ENCODE assay signal across 11 mouse cellular contexts in the genomic region with DNA sequence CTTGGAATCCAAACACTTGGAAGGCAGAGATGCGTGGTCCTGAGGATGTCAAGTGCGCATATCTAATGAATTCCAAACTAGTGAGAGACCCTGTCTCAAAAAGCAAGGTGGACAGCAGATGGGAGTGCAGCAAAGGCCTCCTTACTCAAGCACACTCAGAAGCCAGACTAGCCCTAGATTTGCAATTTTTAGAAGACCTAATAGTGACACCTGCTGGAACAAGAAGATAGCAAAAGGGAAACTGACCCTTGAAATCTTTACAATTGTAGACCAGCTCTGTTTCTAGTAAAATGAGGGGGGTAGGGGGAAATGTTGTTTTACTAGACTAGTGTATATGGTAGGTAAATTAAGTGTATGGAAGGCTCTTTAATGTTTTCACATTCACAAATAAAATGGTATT. TPM values are rescaled to one million over a fixed set of nuclear protein-coding genes. Genes with fewer than 3 reads are reported as not detected.
DNase-seq lines count a peak whose midpoint lies in the region; ATAC-seq lines count a peak whose summit lies in the region.
"Had no signal": no experiment of that assay in that cellular context is flagged by ENCODE, and none has a peak within 500 bp of the region (broad histone marks: within the 10 kb centered on the region; RNA-seq: fewer than 3 reads in every experiment).

No protein-coding gene starts in this region.

- no peak overlapping the region for H3K4me2 ChIP-seq in kidney, embryonic 16.5 days (replicated peaks; ENCODE audit: low read depth, low read length)

- no peak for ATAC-seq in CD4-positive, CD25-positive, alpha-beta regulatory T cell, adult 4 months
- ATAC-seq in kidney, embryonic 16.5 days (ENCODE audit: low FRiP score, low TSS enrichment) = no peak

- H3K27me3 ChIP-seq in kidney, embryonic 16.5 days (ENCODE audit: insufficient read depth, low read length) = no peaks in the 10 kb centered on the region

- 60% methylated on average over 2 of the region's 2 CpGs for WGBS in kidney, embryonic 16.5 days

- H3K4me1 ChIP-seq in kidney, embryonic 16.5 days (ENCODE audit: insufficient read depth, low read length) = no peaks in the 10 kb centered on the region

- no peak overlapping the region for H3K27ac ChIP-seq in kidney, embryonic 16.5 days (ENCODE audit: low read length)

- peak; percentile 31 for DNase-seq in CD4-positive, CD25-positive, alpha-beta regulatory T cell, adult 2 months (ENCODE audit: low read depth, low spot score)
- peak; percentile 14 for DNase-seq in kidney, postnatal 14 days
- peak; percentile 53 for DNase-seq in adipocyte (ENCODE audit: low spot score)
- DNase-seq in lung, postnatal 36 days = peak; percentile 30
- DNase-seq in spleen, adult 18-20 months = no peak
- no peak for DNase-seq in adrenal gland, postnatal 10 days
- DNase-seq: layer of hippocampus, postnatal 36 days; thymus, postnatal 36 days had no signal

- H3K36me3 ChIP-seq in kidney, embryonic 16.5 days (ENCODE audit: insufficient read depth, low read length) = no peaks in the 10 kb centered on the region

- no peak overlapping the region for H3K4me3 ChIP-seq in kidney, embryonic 16.5 days (ENCODE audit: low read length)
- H3K4me3 ChIP-seq: megakaryocyte, embryonic 14.5 days had no signal

- H3K9ac ChIP-seq in kidney, embryonic 16.5 days (replicated peaks; ENCODE audit: low read length) = no peak overlapping the region

- H3K9me3 ChIP-seq in kidney, embryonic 16.5 days (ENCODE audit: low read length) = no peaks in the 10 kb centered on the region
- H3K9me3 ChIP-seq: megakaryocyte, embryonic 14.5 days had no signal

RNA-seq across cellular contexts. Expression of gene Ccnt2, which starts 8.5 kb away (rescaled TPM):
- polyA plus RNA-seq in CD4-positive, CD25-positive, alpha-beta regulatory T cell, adult 4 months (2017; shearing (Covaris generic)) = 100 to 1,000 TPM; 102 to 119 TPM
- polyA plus RNA-seq in kidney, embryonic 16.5 days (2015; fragmentation: Nextera tagmentation; extraction: Ambion mirVana) = 76.9 and 88.9 TPM in 2 replicates
- total RNA-seq in adrenal gland, postnatal 10 days (2021) = 10 to 100 TPM; 35.5 to 48.1 TPM

RNA-seq across cellular contexts. Expression of gene Acmsd, which starts 36.3 kb away (rescaled TPM):
- under 1 TPM in 1 of 2 experiments, not detected in 1; 0.34 TPM for polyA plus RNA-seq in CD4-positive, CD25-positive, alpha-beta regulatory T cell, adult 4 months (2017; shearing (Covaris generic))
- 2.0 and 3.2 TPM in 2 replicates for polyA plus RNA-seq in kidney, embryonic 16.5 days (2015; fragmentation: Nextera tagmentation; extraction: Ambion mirVana)
- total RNA-seq in adrenal gland, postnatal 10 days (2021) = under 1 TPM; 0.15 to 0.45 TPM
- total RNA-seq: layer of hippocampus, postnatal 36 days had no signal

Comparison
In these comparisons a context has a peak if more than half of its experiments do, and no peak if none do; other contexts are left out.
1. DNase-seq: peak in CD4-positive, CD25-positive, alpha-beta regulatory T cell, adult 2 months (single experiment), kidney, postnatal 14 days (single experiment), adipocyte (single experiment) and lung, postnatal 36 days (single experiment); none in spleen, adult 18-20 months (0 of 2) and adrenal gland, postnatal 10 days (single experiment).